Mouse (Mus musculus) limb, embryonic 13.5 days (tissue): ENCODE measurements around the gene Strn3. TPM values are rescaled to one million over a fixed set of nuclear protein-coding genes. Genes with fewer than 3 reads are reported as not detected.
A peak's percentile ranks its signal among the peaks of the same experiment; 100 is the strongest.
"Not testable (repeated sequence)": the region's sequence is repeated elsewhere in the genome, so short reads cannot be mapped to it uniquely, and the experiment has no call there.

Experiments
- ATAC-seq: fragments of 200-750 bp; cut with Nextera tagmentation; 2 replicates; pipeline ENCODE4 v1.8.0; 2017; ENCODE audit warnings: low read depth, moderate number of reproducible peaks, moderate TSS enrichment; ENCODE audit not compliant: low FRiP score
- H3K27ac ChIP-seq: fragments of 300-500 bp; sonication (generic); 2 replicates; pipeline ENCODE4 v1.5.1; 2015; ENCODE audit warnings: inconsistent platforms, mild to moderate bottlenecking, moderate library complexity
- H3K27me3 ChIP-seq: fragments of 300-500 bp; sonication (generic); 2 replicates; pipeline ENCODE4 v1.6.1; 2015; ENCODE audit warnings: mild to moderate bottlenecking, inconsistent platforms
- H3K36me3 ChIP-seq: fragments of 300-500 bp; sonication (generic); 2 replicates; pipeline ENCODE4 v1.6.1; 2015; ENCODE audit warnings: inconsistent platforms, mild to moderate bottlenecking, moderate library complexity
- H3K4me1 ChIP-seq: fragments of 300-500 bp; sonication (generic); 2 replicates; pipeline ENCODE4 v1.6.1; 2015; ENCODE audit warnings: inconsistent platforms
- H3K4me2 ChIP-seq: fragments of 300-500 bp; sonication (generic); replicated peaks from 2 replicates; pipeline ENCODE4 v1.6.1; 2015; ENCODE audit warnings: inconsistent platforms, mild to moderate bottlenecking, moderate library complexity
- H3K4me3 ChIP-seq: fragments of 300-500 bp; sonication (generic); 2 replicates; pipeline ENCODE4 v1.5.1; 2015; ENCODE audit warnings: moderate library complexity, mild to moderate bottlenecking, inconsistent platforms
- H3K9ac ChIP-seq: fragments of 300-500 bp; sonication (generic); 2 replicates; pipeline ENCODE4 v1.6.1; 2015; ENCODE audit warnings: mild to moderate bottlenecking, inconsistent platforms
- H3K9me3 ChIP-seq: fragments of 300-500 bp; sonication (generic); 2 replicates; pipeline ENCODE4 v1.6.1; 2016; ENCODE audit warnings: inconsistent platforms
- WGBS: fragments of 180-500 bp; shearing (Covaris S2); methylation state at CpG from one replicate; pipeline ENCODE4 v1.1.7; 2015; 5-methylcytosine and 5-hydroxymethylcytosine counted together
- polyA plus RNA-seq: library from polyadenylated mRNA; unstranded; fragments of >200 nt; fragmentation: Nextera tagmentation; extraction: Ambion mirVana; gene quantifications from 2 replicates; pipeline ENCODE4 v1.2.1, GENCODE M21; 2015

The Strn3 gene
- polyA plus RNA-seq, 1 experiment from 2014 or later = 56.2 TPM

DNA sequence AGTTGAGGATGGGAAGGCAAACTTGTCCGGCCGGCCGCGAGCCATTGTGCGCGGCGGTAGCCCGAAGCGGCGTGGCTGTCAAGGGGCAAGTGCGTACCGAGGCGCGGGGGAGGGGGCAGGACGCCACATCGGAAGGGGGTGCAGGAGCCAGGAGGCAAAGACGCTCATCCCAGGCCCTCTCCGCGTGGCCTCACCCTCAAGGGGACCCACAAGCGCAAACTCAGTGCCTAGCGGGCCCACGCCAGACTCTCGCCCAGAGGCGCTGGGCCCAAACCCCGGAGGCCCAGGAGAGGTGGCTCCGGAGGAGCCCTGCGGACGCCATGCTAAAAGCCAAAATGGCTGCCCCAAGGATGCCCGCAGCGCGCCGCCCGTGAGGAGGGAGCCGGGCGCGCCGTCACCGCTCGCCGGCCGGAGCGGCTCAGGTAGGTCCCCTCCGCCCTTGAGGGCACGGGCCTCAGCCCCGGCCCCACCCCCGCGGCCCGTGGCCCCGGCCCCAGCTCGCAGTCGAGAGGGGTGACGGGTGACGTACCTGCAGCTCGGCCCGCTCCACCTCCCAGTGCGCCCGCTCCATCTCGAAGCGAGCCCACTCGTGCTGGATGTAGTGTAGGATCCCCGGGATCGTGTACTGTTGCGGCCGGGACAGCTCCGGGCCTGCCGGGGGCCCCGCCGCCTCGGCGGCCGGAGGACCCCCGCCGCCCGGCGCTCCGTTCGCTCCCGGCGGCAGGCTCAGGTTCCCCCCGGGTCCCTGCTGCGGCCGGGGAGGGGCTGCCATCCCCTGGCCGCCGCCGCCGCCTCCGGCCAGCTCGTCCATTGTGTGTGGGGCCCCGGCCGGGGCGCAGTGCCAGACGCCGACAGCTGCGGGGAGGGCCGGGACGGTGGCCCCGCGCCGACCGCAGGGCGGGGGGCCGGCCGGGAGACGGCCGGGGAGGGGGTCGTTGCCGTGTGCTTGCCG, 528 bp downstream of the Strn3 start, which contains the start of gene Ap4s1:
Gene Ap4s1, plus strand, starts transcription at position 141 of the 952 bp plus-strand sequence.
- under 1% methylated on average over 79 of the region's 108 CpGs for WGBS
- ATAC-seq = peak; percentile 70
- Histone ChIP-seq H3K4me3 (peak within 1 kb of the TSS; percentile 95), H3K9ac (peak within 1 kb of the TSS; percentile 99), H3K4me1 (peaks cover 12% of the 10 kb centered on the region), H3K27ac (peak within 1 kb of the TSS; percentile 100), H3K4me2 (peak within 1 kb of the TSS; percentile 73), H3K9me3 (no peaks in the 10 kb centered on the region), H3K36me3 (no peaks in the 10 kb centered on the region), H3K27me3 (no peaks in the 10 kb centered on the region)

DNA sequence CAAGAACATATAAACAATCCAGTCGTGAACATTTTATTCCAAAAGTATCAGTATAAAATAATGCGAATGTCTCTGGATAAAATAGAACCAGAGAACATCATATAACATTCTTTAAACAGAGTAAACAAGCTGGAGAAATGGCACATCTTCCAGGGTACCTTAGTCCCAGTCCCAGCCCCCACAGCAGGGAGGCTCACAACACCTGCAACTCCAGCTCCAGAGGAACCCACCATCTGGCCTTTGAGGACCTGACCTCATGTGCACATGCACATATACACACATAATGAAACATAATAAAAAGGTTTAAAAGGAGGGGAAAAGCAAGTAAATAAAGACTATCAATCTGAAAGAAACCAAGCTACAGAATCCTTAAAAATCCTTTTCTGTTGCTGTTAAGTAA, 3.2 kb downstream of the Strn3 start:
- no peak overlapping the region for H3K4me3 ChIP-seq
- no peak overlapping the region for H3K27ac ChIP-seq
- H3K4me2 ChIP-seq = no peak overlapping the region
- no peaks in the 10 kb centered on the region for H3K9me3 ChIP-seq
- no peaks in the 10 kb centered on the region for H3K27me3 ChIP-seq
- 88% methylated on average over 2 of the region's 2 CpGs for WGBS
- peaks cover 14% of the 10 kb centered on the region for H3K4me1 ChIP-seq
- no peak overlapping the region for H3K9ac ChIP-seq
- H3K36me3 ChIP-seq = no peaks in the 10 kb centered on the region
- ATAC-seq = no peak

DNA sequence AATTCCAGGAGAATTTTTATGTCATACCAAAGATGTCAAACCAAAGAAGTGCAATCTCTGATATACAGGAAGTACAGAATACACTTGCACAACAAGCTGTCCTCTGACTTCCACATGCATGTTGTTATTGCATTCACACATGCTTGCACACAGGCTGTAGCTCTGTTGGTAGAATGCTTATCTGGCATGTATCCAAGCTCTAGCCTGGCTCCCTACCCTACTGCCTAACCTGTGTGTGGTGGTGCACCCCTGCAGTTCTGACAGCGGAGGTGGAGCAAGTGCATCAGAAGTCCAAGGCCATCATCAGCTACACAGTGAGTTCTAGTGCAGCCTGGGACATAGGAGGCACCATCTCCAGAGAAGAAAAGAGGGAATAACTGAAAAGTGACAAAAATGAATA, 12.9 kb downstream of the Strn3 start:
- Histone ChIP-seq H3K27me3 (no peaks in the 10 kb centered on the region), H3K9ac (no peak overlapping the region), H3K27ac (no peak overlapping the region), H3K4me2 (no peak overlapping the region), H3K4me1 (peaks cover 21% of the 10 kb centered on the region), H3K36me3 (0 out of 2 replicates have a peak, but pooled peaks cover 3% of the 10 kb centered on the region), H3K9me3 (no peaks in the 10 kb centered on the region), H3K4me3 (no peak overlapping the region)
- 85% methylated on average over 1 of the region's 1 CpGs for WGBS
- no peak for ATAC-seq

- H3K27me3 ChIP-seq = no peaks in the 10 kb centered on the region
- H3K4me1 ChIP-seq = peaks cover 19% of the 10 kb centered on the region
- H3K36me3 ChIP-seq = no peaks in the 10 kb centered on the region
- no peak overlapping the region for H3K9ac ChIP-seq
- WGBS = 63% methylated on average over 2 of the region's 2 CpGs
- no peaks in the 10 kb centered on the region for H3K9me3 ChIP-seq
- no peak overlapping the region for H3K4me2 ChIP-seq
- no peak overlapping the region for H3K27ac ChIP-seq
- no peak for ATAC-seq
- no peak overlapping the region for H3K4me3 ChIP-seq
These were observed 15.3 kb downstream of the Strn3 start for GRCm38 (mm10) chr12:51676442-51676841.

DNA sequence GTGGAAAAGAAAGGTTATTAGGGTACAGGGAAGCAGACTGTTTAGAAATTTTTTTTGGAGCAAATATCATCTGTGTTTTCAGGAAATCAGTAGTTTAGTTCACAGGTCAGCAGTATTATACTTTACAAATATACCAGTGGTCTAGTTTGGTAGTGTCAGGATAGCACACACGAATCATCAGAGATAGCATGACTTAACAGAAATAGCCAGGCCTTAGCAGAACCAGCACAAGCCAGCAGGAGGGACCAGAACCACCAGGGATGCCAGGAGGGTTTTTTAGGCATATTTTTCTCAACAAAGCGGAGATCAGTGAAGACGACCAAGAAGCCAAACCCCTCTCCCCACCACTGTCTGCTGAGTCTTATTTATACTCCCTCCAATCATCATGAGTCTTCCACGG, 18.4 kb downstream of the Strn3 start:
- Histone ChIP-seq H3K27ac (no peak overlapping the region), H3K9ac (no peak overlapping the region), H3K4me3 (no peak overlapping the region), H3K9me3 (no peaks in the 10 kb centered on the region), H3K36me3 (no peaks in the 10 kb centered on the region), H3K4me1 (peaks cover 20% of the 10 kb centered on the region), H3K27me3 (no peaks in the 10 kb centered on the region), H3K4me2 (no peak overlapping the region)
- WGBS = 53% methylated on average over 4 of the region's 4 CpGs
- ATAC-seq = no peak

- 33% methylated on average over 5 of the region's 5 CpGs for WGBS
- no peak for ATAC-seq
These were observed 20.3 kb downstream of the Strn3 start for GRCm38 (mm10) chr12:51671231-51671891.

DNA sequence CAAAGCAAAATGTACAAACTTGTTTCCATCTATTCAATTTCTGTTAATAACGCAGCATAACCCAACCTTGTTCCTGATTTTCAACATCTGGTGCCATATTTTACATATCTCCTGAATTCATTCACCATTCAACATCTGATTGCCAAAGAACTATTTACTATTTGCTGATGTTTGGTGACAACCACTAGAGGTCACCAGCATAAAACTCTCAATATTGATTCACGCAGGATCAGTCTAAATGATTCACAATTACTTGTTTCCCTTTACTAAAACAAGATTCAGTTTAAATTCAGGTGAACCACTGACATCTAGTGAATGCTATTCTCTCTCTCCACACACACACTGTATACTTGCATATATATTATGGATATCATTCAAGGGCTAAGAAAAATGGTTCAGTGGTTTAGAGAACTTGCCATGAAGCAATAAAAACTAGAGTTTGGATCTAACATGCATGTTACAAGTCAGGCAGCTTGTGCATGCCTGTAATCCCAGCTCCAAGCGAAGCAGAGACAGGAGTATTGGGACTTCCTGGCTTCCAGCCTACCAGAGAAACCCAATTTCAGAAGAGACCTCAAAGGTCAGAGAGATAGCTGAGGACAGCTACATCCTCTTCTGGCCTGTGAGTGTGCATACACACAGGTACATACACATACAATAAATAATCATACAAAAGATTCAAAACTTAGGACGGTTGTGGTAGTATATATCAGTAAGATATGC, 24.8 kb downstream of the Strn3 start:
- Histone ChIP-seq H3K27me3 (no peaks in the 10 kb centered on the region), H3K4me3 (no peak overlapping the region), H3K36me3 (no peaks in the 10 kb centered on the region), H3K27ac (no peak overlapping the region), H3K9ac (no peak overlapping the region), H3K4me2 (no peak overlapping the region), H3K4me1 (peaks cover 11% of the 10 kb centered on the region), H3K9me3 (no peaks in the 10 kb centered on the region)
- ATAC-seq = no peak
- 69% methylated on average over 4 of the region's 4 CpGs for WGBS

More at GRCm38 (mm10) chr12:51671231-51671891, 20.3 kb downstream of the Strn3 start:
- Histone ChIP-seq H3K4me2 (no peak overlapping the region), H3K9me3 (no peaks in the 10 kb centered on the region), H3K4me3 (no peak overlapping the region), H3K4me1 (peaks cover 20% of the 10 kb centered on the region), H3K36me3 (no peaks in the 10 kb centered on the region), H3K9ac (no peak overlapping the region), H3K27me3 (no peaks in the 10 kb centered on the region), H3K27ac (no peak overlapping the region)

GRCm38 (mm10) chr12:51663908-51664307, 27.8 kb downstream of the Strn3 start:
- H3K4me3 ChIP-seq = no peak overlapping the region
- H3K4me1 ChIP-seq = 0 out of 2 replicates have a peak, but pooled peaks cover 3% of the 10 kb centered on the region
- no peak for ATAC-seq
- no peak overlapping the region for H3K9ac ChIP-seq
- no peaks in the 10 kb centered on the region for H3K36me3 ChIP-seq
- no peaks in the 10 kb centered on the region for H3K27me3 ChIP-seq
- no peaks in the 10 kb centered on the region for H3K9me3 ChIP-seq
- H3K4me2 ChIP-seq = no peak overlapping the region
- H3K27ac ChIP-seq = no peak overlapping the region

DNA sequence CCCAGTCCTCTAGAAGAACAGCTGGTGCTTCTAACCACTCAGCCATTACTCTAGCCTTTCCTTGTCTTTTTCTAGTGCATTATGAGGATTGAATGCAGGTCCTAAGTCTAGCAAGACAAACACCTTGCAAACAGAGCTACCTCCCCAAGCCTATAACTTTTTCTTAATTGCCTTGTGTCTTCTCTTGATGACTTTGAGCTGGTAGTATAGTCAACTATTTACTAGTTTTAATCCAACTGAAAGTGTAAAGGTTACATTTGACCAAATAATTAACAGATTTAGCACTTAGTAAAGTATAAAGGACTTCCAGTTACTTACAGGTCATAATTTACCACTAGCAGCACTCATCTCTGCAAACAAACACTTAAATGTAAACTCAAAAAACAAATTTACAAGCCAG, 28.7 kb downstream of the Strn3 start:
- Histone ChIP-seq H3K4me3 (no peak overlapping the region), H3K4me1 (0 out of 2 replicates have a peak, but pooled peaks cover 3% of the 10 kb centered on the region), H3K9ac (no peak overlapping the region), H3K27me3 (no peaks in the 10 kb centered on the region), H3K4me2 (no peak overlapping the region), H3K9me3 (no peaks in the 10 kb centered on the region), H3K27ac (no peak overlapping the region), H3K36me3 (no peaks in the 10 kb centered on the region)
- no peak for ATAC-seq

DNA sequence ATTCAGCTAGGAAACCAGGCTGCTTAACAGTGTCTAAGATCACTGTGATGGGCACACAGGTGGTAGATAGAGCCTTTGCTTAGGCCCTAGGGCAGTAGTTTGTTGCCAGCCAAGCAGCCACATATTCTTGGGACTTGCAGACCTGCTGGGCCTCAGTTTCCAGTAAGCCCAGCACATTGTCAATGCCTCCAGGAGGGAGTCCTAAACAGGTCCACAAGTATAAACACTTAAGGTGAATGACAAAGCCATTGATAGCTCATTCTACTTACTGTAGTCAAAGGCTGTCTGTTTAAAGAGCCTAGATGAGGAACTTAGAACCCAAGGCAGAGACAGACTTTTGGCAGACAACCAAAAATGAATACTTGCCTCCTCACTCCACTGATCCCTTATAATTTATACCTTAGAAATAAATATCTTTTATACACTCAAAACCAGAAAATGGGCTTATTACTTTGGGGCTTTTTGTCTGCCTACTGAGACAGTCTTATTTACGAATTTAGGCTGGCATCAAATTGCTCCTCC, 35.7 kb downstream of the Strn3 start:
- 75% methylated on average over 1 of the region's 1 CpGs for WGBS
- Histone ChIP-seq H3K27ac (no peak overlapping the region), H3K9me3 (no peaks in the 10 kb centered on the region), H3K9ac (no peak overlapping the region), H3K36me3 (peaks cover 24% of the 10 kb centered on the region), H3K27me3 (no peaks in the 10 kb centered on the region), H3K4me3 (no peak overlapping the region), H3K4me1 (no peaks in the 10 kb centered on the region), H3K4me2 (no peak overlapping the region)
- ATAC-seq = no peak

GRCm38 (mm10) chr12:51649401-51649800, 42.3 kb downstream of the Strn3 start:
- not testable (repeated sequence) for H3K4me3 ChIP-seq, ATAC-seq, H3K4me2 ChIP-seq, H3K4me1 ChIP-seq, H3K9ac ChIP-seq, H3K27me3 ChIP-seq, H3K9me3 ChIP-seq, H3K27ac ChIP-seq
- peaks cover 35% of the 10 kb centered on the region for H3K36me3 ChIP-seq

DNA sequence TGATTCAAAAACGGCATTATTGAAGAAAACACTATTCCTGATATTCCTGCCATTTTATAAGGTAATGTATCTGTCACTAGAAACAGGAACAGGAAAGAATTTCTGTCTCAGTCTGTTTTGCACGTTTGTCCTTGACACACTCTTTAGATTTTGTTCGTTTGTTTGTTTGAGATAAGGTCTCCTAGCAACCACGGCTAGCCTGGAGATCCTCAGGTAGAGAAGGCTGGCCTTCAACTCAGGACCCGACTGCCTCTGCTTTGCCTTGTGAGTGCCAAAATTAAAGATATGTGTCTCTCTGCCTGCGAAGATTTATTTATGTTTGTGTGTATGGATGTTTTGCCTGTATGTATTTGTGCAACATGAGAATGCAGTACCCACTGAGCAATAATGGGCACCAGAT, 49.8 kb downstream of the Strn3 start:
- Histone ChIP-seq H3K4me1 (0 out of 2 replicates have a peak, but pooled peaks cover 3% of the 10 kb centered on the region), H3K27me3 (no peaks in the 10 kb centered on the region), H3K9ac (no peak overlapping the region), H3K27ac (no peak overlapping the region), H3K9me3 (no peaks in the 10 kb centered on the region), H3K4me3 (no peak overlapping the region), H3K36me3 (peaks cover 17% of the 10 kb centered on the region), H3K4me2 (no peak overlapping the region)
- WGBS = 61% methylated on average over 6 of the region's 6 CpGs
- ATAC-seq = no peak
